Mouse (Mus musculus) layer of hippocampus, adult 9-10 months (tissue): ENCODE data around the gene 9130019O22Rik.
"Not testable (repeated sequence)": the region's sequence is repeated elsewhere in the genome, so short reads cannot be mapped to it uniquely, and the experiment has no call there.

Source experiments
- DNase-seq: peaks from one replicate; pipeline ENCODE4 v3.0.0; 2022; ENCODE audit warnings: low spot score

Gene 9130019O22Rik

DNA sequence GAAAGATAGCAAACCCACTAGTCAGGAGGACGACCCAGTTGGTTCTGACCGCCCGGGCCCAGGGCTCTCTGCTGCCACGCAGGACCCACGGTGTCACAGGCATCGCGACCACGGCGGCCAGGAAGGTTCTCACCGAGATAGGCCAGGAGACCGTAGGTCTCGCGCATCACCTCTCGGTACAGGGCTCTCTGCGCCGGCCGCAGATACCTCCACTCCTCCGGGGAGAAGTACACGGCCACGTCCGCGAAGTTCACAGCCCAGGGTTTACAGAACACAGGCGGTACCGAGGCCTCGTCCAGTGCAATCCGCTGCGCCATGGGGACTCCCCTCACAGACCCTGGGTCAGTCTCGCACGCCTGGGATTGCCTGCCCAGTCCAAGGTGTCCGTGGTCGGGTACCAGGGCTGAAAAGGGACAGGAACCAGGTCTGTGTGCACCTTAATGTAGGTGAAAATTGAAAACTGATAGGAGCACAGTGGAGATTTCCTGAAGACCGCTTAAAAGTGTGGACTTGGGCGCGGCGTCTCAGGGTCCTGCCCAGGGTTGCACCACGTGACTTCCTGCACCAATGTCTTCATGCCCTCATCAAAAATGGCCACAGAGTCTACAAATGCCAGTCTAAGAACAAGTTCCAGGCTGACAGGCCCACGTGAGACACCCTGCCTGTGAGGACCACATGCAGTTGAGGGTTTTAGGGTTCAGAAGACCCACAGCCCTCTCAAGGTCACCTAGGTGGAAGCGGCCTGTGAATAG, at the start of gene 9130019O22Rik:
Gene 9130019O22Rik, minus strand, starts transcription at position 526 of the 752 bp plus-strand sequence.
- DNase-seq: peak; percentile 93

DNA sequence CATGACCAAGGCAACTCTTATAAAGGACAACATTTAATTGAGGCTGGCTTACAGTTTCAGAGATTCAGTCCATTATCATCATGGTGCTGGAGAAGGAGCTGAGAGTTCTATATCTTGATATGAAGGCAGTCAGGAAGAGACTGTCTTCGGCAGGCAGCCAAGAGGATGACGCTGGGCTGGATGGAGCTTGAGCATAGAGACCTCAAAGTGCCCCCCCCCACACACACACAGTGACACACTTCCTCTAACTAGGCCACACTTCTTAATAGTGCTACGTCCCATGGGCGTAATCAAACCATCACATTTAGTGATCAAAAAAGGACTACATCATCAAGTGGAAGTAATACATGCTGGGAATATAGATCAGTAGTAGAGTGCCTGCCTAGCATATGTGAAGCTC, 48.2 kb upstream of the 9130019O22Rik start:
- DNase-seq: no peak

DNA sequence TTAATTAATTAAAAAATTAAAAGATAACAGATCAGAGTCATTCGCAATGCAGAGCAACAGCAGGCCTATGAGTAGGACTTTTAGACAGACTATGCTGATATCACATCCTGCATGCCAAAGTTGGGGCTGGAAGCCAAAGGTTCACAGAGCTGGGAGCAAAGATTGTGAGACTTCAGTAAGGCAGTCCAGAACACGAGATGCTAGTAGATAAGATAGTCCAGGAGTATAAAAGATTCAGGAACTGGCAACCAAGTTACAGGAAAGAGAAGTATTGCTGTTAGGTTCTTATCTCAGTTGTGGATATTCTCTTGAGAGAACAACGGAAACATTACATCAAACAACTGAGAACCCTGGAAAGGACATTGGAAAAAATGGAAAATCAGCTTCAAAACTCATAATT, 39.4 kb upstream of the 9130019O22Rik start:
- DNase-seq: no peak

DNA sequence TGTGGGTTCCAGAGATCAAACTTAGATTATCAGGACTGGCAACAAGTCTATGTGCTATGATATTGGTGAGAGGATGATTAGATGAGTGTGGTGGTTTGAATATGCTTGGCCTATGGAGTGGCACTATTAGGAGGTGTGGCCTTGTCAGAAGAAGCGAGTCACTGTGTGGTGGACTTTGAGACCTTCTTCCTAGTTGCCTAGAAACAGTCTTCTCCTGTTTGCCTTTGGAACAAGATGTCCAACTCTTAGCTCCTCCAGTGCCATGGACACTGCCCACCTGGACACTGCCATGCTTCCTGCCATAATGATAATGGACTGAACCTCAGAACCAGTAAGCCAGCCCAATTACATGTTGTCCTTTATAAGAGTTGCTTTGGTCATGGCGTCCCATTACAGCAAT, 38.9 kb upstream of the 9130019O22Rik start:
- DNase-seq: no peak

DNA sequence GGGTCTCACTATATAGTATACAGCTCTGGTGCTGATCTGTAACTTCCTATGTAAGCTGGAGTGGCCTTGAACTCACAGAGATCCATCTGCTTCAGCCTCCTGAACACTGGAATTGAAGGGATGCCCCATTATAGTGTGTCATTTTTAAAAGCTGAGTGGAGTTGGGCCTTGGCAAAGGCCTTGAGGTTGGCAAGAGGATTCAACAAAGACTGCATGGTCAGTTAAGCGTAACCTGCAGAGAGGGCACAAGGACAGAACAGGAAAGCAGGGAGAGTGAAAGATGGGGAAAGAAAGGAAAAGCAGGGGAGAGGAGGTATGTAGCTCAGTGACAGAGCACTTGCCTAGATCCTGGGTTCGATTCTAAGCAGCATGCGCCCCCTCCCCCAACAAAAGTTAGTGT, 38.3 kb upstream of the 9130019O22Rik start:
- DNase-seq: no peak

DNA sequence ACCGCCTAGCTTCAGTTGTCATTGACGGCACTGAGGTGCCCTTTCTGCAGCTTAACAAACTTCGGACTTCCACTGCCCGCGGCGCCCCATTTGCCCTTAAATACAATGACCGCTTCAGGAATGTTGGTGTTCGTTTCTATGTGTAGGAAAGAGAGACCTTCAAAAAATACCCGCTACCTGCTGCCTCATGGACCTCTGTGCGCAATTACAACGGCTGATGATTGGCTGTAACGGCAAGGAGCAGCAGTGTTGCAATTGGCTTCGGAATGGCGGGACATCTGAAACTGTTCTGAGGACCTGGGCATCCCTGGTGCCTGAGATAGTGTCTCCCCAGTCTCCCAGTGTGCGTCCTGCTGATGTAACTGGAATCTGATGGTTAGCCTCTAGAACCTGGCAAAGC, 35.3 kb upstream of the 9130019O22Rik start:
- DNase-seq: peak; percentile 11

DNA sequence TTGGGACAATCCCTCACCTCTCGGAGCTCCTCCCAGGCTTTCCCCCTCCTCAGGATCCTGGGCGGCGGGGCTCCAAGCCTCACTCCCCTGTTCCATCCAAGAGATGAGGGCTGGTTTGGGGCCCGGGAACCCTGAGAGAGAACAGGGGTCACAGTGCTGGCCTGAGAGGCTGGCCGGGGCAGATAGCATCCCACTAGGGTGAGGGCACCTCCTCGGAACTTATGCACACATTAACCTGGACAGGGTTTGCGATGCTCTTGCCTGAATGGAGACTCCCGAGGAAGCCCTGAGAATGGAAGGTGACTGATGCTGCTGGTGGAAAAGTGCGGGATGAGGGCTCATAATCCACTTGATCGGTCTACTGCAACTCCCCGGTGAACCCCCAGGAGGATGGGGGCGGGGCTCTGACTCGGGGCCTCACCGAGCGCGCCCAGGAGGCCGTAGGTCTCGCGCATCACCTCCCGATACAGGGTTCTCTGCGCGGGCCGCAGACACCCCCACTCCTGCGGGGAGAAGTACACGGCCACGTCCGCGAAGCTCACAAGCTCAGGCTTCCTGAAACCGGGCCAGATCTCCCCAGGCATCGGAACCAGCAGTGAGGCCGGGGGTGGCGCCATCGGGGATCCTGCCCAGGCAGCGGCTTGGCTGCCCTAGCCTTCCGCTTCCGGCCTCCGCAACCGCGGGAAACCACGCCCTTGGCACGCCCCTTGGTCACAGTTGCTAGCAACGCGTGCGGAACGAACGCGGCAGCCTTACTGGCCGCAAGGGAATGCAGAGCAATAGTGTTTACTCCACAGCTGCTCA, 34.6 kb upstream of the 9130019O22Rik start, which contains the start of gene Zfp688:
Gene Zfp688, minus strand, starts transcription at position 681 of the 804 bp plus-strand sequence.
- peak; percentile 61 for DNase-seq

DNA sequence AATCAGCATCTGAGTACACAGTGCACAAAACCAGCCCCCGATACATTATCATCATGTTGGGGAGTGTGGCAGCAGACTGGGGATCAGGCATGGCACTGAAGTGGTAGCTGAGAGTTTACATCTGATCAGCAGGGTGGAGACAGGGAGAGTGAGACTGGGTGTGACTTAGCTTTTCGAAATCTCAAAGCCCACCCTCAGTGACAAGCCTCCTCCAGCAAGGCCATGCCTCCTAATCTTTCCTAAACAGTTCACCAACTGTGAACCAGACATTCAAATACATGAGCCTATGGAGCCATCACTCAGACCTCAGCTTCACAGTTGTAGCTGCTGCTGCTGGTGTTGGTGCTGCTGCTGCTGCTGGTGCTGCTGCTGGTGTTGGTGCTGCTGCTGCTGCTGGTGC, 24.5 kb upstream of the 9130019O22Rik start:
- no peak for DNase-seq

DNA sequence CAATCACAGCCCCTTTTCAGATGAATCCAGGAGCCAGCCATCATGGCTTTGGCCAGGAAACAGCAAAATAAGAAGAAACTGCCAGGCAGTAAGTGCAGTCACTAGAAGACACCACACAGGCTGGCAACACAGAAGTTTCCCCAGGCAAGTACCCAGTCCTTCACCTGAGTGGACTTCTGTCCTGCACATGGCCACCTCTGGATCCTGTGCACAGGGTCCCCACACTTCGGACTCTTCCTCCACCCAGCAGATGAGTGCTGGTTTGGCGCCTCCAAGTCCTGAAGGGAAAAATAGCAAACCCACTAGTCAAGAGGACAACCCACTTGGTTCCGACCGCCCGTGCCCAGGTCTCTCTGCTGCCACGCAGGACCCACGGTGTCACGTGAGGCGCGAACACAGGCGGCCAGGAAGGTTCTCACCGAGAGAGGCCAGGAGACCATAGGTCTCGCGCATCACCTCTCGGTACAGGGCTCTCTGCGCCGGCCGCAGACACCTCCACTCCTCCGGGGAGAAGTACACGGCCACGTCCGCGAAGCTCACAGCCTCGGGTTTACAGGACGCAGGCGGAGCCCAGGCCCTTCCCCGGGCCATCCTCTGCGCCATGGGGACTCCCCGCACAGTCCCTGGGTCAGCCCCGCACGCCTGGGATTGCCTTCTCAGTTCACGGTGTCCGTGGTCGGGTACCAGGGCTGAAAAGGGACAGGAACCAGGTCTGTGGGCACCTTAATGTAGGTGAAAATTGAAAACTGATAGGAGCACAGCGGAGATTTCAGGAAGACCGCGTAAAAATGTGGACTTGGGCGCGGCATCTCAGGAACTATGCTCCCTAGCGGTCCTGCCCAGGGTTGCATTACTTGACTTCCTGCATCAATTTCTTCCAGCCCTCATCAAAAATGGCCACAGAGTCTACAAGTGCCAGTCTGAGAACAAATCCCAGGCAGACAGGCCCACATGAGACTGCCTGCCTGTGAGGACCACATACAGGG, 19.3 kb upstream of the 9130019O22Rik start, which contains the start of gene Zfp764:
Gene Zfp764, minus strand, starts transcription at position 821 of the 986 bp plus-strand sequence.
- peak; percentile 91 for DNase-seq

DNA sequence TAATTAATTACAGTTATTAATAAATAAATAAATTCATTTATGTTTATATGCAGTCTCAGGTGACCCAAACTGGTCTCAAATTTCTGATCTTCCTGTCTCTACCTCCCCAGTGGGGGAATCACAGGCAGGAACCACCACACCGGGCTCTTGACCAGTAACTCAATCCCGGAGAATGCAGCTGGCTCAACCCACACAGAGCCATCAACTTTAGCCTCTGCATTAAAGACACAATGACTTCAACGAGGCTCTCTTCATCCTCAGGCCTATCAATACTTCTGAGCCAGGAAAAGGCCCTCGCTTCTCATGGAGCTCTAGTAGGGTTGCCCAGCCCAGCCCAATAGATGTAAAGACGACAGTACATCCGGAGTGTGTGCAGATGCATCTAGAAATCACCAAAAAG, 17.1 kb upstream of the 9130019O22Rik start:
- not testable (repeated sequence) for DNase-seq

DNA sequence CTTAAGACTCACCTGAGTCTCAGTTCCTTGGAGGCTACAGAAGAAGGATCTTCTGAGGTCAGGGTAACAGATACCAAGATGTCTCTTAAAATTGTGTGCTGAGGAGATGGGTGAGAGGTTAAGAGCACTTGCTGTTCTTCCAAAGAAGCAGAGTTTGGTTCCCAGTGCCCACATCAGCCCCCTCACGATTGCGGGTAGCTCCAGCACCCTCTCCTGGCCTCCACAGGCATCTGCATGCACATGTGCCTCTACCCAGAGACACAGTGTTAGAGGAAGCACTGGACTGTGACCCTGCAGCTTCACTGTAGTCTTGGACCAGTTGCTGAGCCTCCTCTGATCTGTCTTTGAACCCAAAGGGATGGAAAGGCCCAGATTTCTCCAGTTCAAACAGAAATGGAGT, 16.0 kb upstream of the 9130019O22Rik start:
- DNase-seq: no peak

DNA sequence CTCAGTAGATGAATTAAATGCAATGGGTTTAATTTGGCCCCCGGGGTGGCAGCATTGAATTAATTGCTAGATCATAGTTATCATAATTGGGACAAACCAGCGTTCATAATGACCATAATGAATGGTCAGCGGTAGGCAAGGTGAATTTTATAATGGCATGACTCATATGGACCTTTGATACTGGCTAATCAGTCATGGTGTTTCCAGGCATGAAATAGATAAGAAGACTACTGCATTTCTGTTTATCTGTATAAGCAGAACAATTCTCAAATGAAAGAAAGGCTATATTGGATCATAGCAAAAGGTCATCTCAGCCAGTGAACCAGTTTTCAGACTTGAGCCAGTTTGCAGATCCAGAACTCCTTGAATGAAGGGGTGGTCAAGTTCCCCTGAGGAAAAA, 13.4 kb upstream of the 9130019O22Rik start:
- no peak for DNase-seq

DNA sequence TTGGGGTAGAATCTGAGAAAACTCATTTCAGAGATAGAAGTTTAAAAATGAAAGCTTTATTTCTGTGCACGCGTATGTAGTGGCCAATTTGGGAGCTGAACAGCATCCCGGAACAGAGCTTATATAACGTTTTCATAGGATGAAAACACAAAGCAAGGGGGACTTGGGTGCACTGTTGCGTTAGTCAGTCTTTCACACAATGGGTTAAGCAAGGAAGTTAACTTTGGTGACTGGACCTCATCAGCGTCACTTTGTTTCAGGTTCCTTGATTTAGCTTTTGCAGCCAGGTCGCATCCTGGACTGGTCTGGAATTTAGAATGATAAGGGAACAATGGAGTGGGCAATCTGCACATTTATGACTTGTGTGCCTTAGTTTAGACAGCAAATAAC, 7.0 kb upstream of the 9130019O22Rik start:
- no peak for DNase-seq

DNA sequence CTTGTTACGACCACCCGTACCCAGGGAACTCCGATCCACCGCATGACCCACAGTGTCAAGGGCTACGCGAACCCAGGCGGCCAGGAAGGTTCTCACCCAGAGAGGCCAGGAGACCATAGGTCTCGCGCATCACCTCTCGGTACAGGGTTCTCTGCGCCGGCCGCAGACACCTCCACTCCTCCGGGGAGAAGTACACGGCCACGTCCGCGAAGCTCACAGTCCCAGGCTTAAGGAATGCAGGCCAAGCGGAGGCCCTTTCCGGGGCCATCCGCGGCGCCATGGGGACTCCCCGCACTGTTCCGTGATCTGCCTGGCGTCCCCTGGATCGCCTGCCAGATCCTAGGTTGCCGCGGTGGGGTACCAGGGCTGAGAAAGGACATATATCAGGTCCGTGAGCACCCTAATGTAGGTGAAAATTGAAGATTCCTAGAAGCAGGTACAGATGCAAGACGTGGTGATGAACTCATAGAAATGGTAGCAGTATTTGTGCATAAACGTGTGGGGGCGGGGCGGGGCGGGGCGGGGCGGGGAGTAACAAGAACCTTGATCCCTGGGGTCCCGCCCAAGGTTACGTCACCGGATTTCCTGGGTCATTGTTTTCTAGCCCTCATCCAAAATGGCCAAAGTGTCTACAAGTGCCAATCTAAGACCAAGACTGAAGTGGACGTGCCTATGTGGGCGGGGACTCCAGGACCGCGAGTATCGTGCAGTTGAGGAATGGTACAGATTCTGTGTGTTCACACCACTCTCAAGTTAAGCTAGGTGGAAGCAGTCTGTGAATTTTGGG, 6.4 kb upstream of the 9130019O22Rik start, which contains the start of gene E430018J23Rik:
Gene E430018J23Rik, minus strand, starts transcription at position 473 of the 787 bp plus-strand sequence.
- peak; percentile 99 for DNase-seq

DNA sequence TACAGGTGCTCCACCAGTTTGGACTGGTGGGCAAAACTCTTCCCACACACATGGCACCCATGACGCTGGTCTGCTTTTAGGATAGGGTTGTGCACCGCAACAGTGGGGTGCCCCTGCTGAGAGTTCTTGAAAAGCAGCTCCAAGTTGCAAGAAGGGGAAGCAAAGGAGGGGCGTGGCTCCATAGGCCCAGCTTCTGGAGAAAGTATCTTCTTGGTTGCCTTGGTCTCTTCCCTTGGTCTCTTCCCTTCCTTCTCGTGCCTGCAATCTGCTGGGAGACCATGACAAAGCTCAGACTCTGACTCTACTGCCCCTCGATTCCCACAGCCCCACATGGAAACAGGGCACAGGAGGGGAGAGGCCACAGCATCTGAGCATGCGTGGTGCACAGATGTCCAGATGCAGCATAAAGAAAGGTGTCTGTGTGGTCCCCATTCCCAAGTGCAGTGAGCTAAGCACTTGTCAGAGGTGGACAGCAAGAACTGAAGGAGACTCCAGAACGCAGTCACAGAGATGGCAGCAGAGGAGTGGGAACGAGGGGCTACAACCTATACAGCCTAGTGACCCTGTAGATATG, 5.4 kb upstream of the 9130019O22Rik start:
- DNase-seq: no peak

DNA sequence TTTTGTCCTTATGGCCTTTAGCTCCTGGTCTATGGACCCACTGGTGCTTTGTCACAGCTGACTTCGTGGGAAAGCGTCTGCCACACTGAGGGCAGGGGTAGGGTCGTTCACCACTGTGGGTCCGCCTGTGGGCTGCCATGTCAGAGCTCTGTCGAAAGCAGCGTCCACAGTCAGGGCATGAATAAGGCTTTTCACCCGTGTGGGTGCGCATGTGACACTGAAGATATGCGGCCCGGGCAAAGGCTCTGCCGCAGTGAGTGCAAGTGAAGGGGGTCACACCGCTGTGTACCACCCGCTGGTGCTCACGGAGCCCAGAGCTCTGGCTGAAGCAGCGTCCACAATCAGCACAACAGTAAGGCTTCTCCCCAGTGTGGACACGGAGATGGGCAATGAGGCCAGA, 4.6 kb upstream of the 9130019O22Rik start:
- DNase-seq: no peak

DNA sequence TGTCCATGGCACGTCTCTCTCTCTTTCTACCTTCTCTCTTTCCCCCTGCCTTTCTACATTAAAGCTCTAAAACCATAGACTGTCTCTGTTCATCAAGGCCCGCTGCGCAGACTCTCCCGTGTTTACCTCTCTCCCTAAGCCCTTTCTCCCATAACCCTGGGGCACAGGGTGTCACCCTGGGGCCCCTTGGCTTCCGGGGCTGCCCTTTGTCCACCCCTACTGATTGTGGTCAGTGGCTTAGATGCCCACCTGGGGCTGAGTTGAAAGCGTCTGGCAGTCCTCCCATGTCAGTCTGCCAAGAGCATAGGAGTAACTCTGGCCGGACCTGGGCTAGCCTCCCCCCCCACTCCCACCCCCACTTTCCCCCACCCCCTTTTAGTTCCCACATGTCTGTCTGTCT, 3.3 kb upstream of the 9130019O22Rik start:
- DNase-seq: no peak

DNA sequence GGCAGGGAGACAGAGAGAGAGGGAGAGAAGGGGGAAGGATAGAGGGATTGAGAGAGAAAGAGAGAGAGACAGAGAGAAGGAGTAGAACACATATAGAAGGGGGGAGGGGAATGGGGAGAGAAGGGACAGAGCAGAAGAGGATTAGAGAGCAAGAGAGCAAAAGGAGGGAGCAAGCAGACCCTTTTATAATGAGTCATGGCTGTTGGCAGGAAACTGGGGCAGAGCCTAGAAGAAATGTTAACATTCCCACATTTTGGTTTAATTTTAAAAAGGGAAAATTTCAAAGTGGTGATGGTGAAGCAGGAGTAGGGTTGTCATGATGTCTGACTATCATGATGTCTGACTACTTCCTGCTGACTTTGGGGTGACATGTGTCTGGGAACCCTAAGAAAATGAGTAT, 1.2 kb upstream of the 9130019O22Rik start:
- DNase-seq: not testable (repeated sequence)

DNA sequence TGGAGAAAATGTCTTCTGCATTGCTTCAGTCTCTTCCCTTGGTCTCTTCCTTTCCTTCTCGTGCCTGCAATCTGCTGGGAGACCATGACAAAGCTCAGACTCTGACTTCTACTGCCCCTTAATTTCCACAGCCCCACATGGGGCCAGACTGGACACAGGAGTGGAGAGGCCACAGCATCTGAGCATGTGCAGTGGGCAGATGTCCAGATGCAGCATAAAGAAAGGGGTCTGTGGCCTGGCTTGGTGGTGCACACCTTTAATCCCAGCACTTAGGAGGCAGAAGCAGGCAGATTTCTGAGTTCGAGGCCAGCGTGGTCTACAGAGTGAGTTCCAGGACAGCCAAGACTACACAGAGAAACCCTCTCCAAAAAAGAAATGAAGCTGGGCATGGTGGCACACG, 1.4 kb downstream of the 9130019O22Rik start:
- not testable (repeated sequence) for DNase-seq

DNA sequence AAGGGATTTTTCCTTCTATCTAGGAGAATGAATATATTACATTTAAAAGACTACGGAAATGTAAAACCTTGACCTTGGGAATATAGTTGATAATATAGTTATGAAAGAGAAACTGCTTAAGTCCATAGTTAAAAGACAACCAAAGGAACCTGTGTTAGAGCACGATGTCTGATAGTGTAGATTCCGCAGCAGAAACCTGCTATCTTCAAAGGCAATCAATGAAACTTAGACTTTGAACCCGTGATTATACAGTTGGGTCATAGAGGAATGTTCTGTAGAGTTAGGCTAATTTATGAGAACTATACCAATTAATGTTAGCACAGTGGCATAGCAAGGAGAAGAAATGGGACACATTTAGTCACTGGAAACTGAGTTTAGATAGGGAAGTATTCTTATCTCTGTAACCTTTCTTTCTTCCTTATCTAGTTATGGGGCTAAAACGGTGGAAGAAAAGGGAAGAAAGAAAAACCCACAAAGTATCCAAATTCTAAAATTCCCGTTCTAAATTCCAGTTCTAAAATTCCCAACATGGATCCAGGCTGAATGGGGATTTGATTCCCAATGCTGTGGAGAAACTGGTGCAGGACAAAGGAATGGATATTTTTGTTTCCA, 8.6 kb downstream of the 9130019O22Rik start:
- no peak for DNase-seq
